Mouse (Mus musculus): ENCODE data around the gene Mrgpra2b. TPM values are rescaled to one million over a fixed set of nuclear protein-coding genes. Genes with fewer than 3 reads are reported as not detected.
"Not testable (repeated sequence)": the region's sequence is repeated elsewhere in the genome, so short reads cannot be mapped to it uniquely, and the experiment has no call there.

Mrgpra2b gene
- polyA plus RNA-seq, 1 experiment = 0.08 TPM

DNA sequence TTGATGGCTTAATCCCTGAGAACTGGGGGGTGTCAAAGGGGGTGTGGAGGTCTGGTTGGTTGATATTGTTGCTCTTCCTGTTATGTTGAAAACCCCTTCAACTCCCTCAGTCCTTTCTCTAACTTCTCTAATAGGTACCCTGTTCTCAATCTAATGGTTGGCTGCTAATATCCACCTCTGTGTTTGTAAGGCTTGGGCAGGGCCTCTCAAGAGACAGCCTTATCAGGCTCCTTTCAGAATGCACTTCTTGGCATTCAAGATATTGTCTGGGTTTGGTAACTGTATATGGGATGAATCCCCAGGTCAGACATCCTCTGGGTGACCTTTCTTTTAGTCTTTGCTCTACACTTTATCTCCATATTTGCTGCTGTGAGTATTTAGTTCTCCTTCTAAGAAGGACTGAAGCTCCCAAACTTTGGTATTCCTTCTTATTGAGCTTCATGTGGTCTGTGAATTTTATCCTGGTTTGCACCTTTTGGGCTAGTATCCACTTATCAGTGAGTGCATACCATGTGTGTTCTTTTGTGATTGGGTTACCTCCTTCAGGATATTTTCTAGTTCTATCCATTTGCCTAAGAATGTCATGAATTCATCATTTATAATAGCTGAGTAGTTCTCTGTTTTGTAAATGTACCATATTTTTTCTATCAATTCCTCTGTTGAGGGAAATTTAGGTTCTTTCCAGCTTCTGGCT, 100.7 kb downstream of the Mrgpra2b start:
- not testable (repeated sequence) for H3K4me1 ChIP-seq (ENCODE audit: control insufficient read depth, insufficient read depth, low read length); H3K4me3 ChIP-seq (replicated peaks; ENCODE audit: insufficient read depth, low read depth, low read length); DNase-seq; H3K27me3 ChIP-seq (ENCODE audit: control insufficient read depth, insufficient read depth, low read length); H3K27ac ChIP-seq (ENCODE audit: insufficient read depth, low read length)

Other genes with a start within 250 kb of the Mrgpra2b start
- gene Mrgpra1, start 174.6 kb downstream of the Mrgpra2b start, polyA plus RNA-seq (2012; rRNA removed) = not detected in 2 replicates
- gene Mrgpra2a, start 76.7 kb downstream of the Mrgpra2b start, polyA plus RNA-seq (2012; rRNA removed) = not detected in 2 replicates
- not detected in 2 replicates for gene Mrgpra3, start 72.5 kb upstream of the Mrgpra2b start, polyA plus RNA-seq (2012; rRNA removed)

Measured in cerebellum, adult 2 months (tissue).